Mouse (Mus musculus) kidney, adult 11 months (tissue): ENCODE measurements around the gene Gbx1.

Source experiments
- DNase-seq: peaks from one replicate; pipeline ENCODE4 v3.0.0; 2022

Gene Gbx1

DNA sequence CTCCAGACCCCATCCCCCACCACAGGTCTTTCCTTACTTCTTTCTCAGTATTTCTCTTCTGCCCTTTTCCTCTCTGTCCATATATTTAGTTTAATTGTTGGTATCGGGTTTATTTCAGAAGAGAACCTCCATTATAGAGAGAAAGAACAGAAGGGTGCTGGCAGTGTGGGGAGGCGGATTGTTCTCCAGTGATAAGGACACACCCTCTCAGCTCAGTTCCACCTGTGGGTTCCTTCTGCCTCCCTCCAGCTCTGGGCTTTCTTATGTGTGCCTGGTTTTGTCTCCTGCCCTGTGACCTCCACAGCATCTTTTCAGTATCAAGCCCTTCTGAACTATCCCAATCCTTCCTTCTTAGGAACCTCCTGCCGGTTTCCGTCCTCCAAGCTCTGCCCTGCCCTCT is 2.5 kb downstream of the Gbx1 start:
- no peak for DNase-seq

DNA sequence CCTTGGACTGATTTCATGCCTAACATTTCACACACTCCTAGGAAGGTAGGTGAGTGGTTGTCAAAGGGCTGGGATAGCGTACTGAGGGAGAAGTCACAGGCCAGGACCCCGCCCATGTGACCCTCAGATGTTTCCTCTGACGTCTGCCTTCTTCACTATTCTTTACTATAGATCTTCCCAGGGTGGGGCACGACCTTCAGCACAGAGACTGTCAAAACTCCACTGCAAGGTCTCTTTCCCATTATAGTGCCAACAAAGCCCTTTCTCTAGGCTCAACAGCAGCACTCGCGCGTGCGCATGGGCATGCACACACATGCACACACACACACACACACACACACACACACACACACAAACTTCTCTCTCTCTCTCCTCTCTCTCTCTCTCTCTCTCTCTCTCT is 3.2 kb downstream of the Gbx1 start:
- no peak for DNase-seq

- DNase-seq: no peak
Measured at GRCm38 (mm10) chr5:24521366-24521765, 5.6 kb downstream of the Gbx1 start.

DNA sequence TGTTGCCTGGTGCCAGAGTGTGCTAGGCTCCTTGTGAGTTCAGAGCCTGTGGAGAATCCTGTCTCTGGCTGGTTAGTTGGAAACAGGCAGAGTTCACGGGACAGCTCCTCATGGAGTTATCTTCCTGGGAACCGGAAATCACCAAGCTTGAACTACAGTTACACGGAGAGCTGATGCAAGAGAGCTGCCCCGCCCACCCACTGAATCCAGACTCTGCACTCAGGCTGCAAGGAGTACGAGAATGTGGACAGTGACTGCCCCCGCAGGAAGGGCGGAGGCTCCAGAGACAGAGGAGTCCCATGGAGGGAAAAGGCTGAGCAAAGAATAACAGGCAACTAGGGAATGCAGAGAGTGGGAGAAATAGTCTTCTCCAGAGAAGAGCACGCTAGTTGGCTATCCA is 14.7 kb downstream of the Gbx1 start:
- peak; percentile 32 for DNase-seq

- no peak for DNase-seq
Measured at GRCm38 (mm10) chr5:24510635-24511034, 16.4 kb downstream of the Gbx1 start.

- DNase-seq: no peak
Measured at GRCm38 (mm10) chr5:24508406-24508805, 18.6 kb downstream of the Gbx1 start.

- DNase-seq: no peak
Measured at GRCm38 (mm10) chr5:24505513-24505912, 21.5 kb downstream of the Gbx1 start.

- peak; percentile 64 for DNase-seq
Measured at GRCm38 (mm10) chr5:24502786-24503185, 24.2 kb downstream of the Gbx1 start.

GRCm38 (mm10) chr5:24500851-24501250 is 26.2 kb downstream of the Gbx1 start:
- DNase-seq: no peak

- DNase-seq: no peak
Measured at GRCm38 (mm10) chr5:24499113-24499512, 27.9 kb downstream of the Gbx1 start.

- no peak for DNase-seq
Measured at GRCm38 (mm10) chr5:24497526-24497925, 29.5 kb downstream of the Gbx1 start.

DNA sequence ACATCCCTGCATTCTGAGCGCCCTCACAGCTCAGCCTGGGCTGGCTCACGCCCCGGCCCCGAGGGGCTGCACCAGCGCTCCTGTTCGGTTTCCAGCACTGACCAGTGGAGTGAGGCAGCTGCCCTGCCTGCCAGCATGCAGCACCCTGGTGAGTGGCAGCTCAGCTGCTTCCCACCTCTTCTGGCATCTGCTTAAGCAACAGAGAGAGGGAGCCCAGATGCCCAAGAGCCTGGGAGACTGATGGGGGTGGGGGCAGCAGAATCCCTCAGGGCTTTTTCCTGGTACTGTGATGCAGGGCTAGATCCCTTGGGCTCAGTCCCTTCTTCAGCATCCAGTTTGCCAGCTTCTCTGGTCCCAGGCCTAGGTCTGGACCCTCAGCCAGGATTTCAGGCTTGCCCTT is 30.2 kb downstream of the Gbx1 start:
- no peak for DNase-seq

GRCm38 (mm10) chr5:24495019-24495418 is 32.0 kb downstream of the Gbx1 start:
- DNase-seq: no peak

DNA sequence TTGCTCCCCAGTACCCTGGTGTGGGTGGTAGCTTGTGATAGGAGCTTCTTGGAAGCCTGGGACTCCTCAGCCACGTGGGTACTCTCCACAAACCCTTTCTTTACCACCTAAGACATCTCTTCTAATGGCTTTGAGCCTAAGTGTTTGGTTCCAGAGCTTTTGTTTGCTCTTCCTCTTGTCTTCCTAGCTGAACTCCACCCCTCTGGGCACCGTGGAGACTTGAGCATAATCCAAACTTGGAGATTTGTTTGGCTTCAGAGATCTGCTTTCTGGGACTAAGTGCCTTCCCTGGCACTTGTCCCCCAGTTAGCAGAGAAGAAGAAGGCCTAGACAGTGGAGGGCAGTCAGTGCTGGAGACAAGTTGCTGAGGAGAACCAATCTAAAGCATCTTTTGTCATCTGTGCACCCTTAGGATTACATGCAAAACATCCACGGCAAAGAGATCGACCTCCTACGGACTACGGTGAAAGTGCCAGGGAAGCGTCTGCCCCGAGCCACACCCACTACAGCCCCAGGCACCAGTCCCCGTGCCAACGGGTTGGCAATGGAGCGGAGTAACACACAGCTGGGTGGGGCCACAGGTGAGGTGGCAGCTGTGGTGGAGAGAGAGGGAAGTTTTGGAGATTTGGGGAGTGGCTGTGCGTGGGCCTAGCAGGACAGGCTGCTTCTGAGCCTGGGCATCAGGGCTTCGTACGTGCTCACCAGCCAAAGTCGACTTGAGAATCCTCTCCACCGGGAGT is 34.3 kb downstream of the Gbx1 start:
- DNase-seq: no peak

- no peak for DNase-seq
Measured at GRCm38 (mm10) chr5:24490413-24490920, 36.5 kb downstream of the Gbx1 start.

GRCm38 (mm10) chr5:24486738-24487137 is 40.3 kb downstream of the Gbx1 start:
- no peak for DNase-seq

GRCm38 (mm10) chr5:24486097-24486496 is 40.9 kb downstream of the Gbx1 start:
- DNase-seq: peak; percentile 76

- peak; percentile 30 for DNase-seq
Measured at GRCm38 (mm10) chr5:24484963-24485362, 42.0 kb downstream of the Gbx1 start.

DNA sequence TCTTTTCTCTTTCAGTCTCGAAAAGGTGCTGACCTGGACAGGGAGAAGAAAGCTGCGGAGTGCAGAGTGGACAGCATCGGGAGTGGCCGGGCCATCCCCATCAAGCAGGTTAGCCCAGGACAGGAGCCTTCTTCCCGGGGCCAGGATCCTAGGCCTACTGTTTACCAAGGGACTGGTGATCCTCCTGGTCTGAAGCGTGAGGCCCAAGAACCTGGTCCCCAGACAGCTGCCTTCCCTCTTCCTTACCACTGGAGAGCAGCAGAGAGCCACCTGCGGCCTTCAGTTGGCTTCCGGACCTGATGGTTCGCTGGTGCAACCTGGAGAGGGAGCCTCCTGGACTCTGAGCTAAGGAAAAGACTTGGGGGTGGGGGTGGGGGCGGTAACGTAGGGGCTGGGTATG is 43.7 kb downstream of the Gbx1 start:
- DNase-seq: peak; percentile 81

GRCm38 (mm10) chr5:24482247-24483079 is 44.5 kb downstream of the Gbx1 start:
- peak; percentile 88 for DNase-seq

- peak; percentile 83 for DNase-seq
Measured at GRCm38 (mm10) chr5:24481647-24482046, 45.4 kb downstream of the Gbx1 start.

GRCm38 (mm10) chr5:24477909-24478308 is 49.1 kb downstream of the Gbx1 start:
- DNase-seq: no peak

- DNase-seq: peak; percentile 79
Measured at GRCm38 (mm10) chr5:24475476-24476241, 51.3 kb downstream of the Gbx1 start.
